In genomic region chr17:90809197-90810163, GRCm38 (mm10) we compare ENCODE assay signal across 9 mouse cellular contexts.
DNase-seq lines count a peak whose midpoint lies in the region; ATAC-seq and TF ChIP-seq lines count a peak whose summit lies in the region.
"Had no signal": no experiment of that assay in that cellular context is flagged by ENCODE, and none has a peak within 500 bp of the region (broad histone marks: within the 10 kb centered on the region; RNA-seq: fewer than 3 reads in every experiment).

No protein-coding gene starts in this region.

- ATAC-seq in forebrain, embryonic 15.5 days (replicated peaks), result peak; percentile 82
- ATAC-seq in hindbrain, embryonic 16.5 days, result peak; percentile 73
- ATAC-seq in lung, postnatal 0 days, result no peak
- ATAC-seq in activated CD4-positive, CD25-positive, alpha-beta regulatory T cell, adult 4 months, result no peak

- TF ChIP-seq EP300 in lung, postnatal 0 days (IDR thresholded peaks at IDR 0.05), result no peak

- H3K4me3 ChIP-seq in forebrain, embryonic 15.5 days, result no peak overlapping the region
- H3K4me3 ChIP-seq in hindbrain, embryonic 16.5 days (ENCODE audit: low read length), result no peak overlapping the region
- no peak overlapping the region for H3K4me3 ChIP-seq in lung, postnatal 0 days (ENCODE audit: low read depth, low read length)
- H3K4me3 ChIP-seq: heart, embryonic 13.5 days had no signal

- H3K4me2 ChIP-seq in forebrain, embryonic 15.5 days (replicated peaks), result no peak overlapping the region
- H3K4me2 ChIP-seq in hindbrain, embryonic 16.5 days (ENCODE audit: low read length), result no peak overlapping the region
- H3K4me2 ChIP-seq in lung, postnatal 0 days (replicated peaks; ENCODE audit: low read depth, low read length), result no peak overlapping the region
- H3K4me2 ChIP-seq: heart, embryonic 13.5 days had no signal

- H3K36me3 ChIP-seq in forebrain, embryonic 15.5 days, result no peaks in the 10 kb centered on the region
- no peaks in the 10 kb centered on the region for H3K36me3 ChIP-seq in hindbrain, embryonic 16.5 days (ENCODE audit: control insufficient read depth, insufficient read depth, low read length)
- H3K36me3 ChIP-seq in lung, postnatal 0 days (ENCODE audit: insufficient read depth, low read length), result no peaks in the 10 kb centered on the region
- H3K36me3 ChIP-seq: heart, embryonic 13.5 days had no signal

- H3K27ac ChIP-seq in forebrain, embryonic 15.5 days (replicated peaks), result no peak overlapping the region
- no peak overlapping the region for H3K27ac ChIP-seq in hindbrain, embryonic 16.5 days (ENCODE audit: low read depth, low read length)
- no peak overlapping the region for H3K27ac ChIP-seq in lung, postnatal 0 days (ENCODE audit: low read length)
- H3K27ac ChIP-seq: heart, embryonic 13.5 days had no signal

- peak; percentile 73 for TF ChIP-seq CTCF in lung, postnatal 0 days (IDR thresholded peaks at IDR 0.05)

- H3K27me3 ChIP-seq in forebrain, embryonic 15.5 days, result no peaks in the 10 kb centered on the region
- H3K27me3 ChIP-seq in hindbrain, embryonic 16.5 days (replicated peaks; ENCODE audit: control insufficient read depth, insufficient read depth, low read length), result no peaks in the 10 kb centered on the region
- H3K27me3 ChIP-seq in lung, postnatal 0 days (replicated peaks; ENCODE audit: insufficient read depth, low read length), result no peaks in the 10 kb centered on the region
- H3K27me3 ChIP-seq: heart, embryonic 13.5 days had no signal

- 0 out of 2 replicates have a peak, but pooled peaks cover 4% of the 10 kb centered on the region for H3K4me1 ChIP-seq in forebrain, embryonic 15.5 days
- H3K4me1 ChIP-seq in hindbrain, embryonic 16.5 days (ENCODE audit: control insufficient read depth, insufficient read depth, low read depth, low read length), result no peaks in the 10 kb centered on the region
- H3K4me1 ChIP-seq in lung, postnatal 0 days (ENCODE audit: insufficient read depth, low read depth, low read length), result no peaks in the 10 kb centered on the region
- H3K4me1 ChIP-seq: heart, embryonic 13.5 days had no signal

- WGBS in forebrain, embryonic 15.5 days, result 66% methylated on average over 8 of the region's 8 CpGs
- 65% methylated on average over 8 of the region's 8 CpGs for WGBS in hindbrain, embryonic 16.5 days
- WGBS in lung, postnatal 0 days, result 68% methylated on average over 8 of the region's 8 CpGs

- H3K9me3 ChIP-seq in forebrain, embryonic 15.5 days, result no peaks in the 10 kb centered on the region
- H3K9me3 ChIP-seq in hindbrain, embryonic 16.5 days (ENCODE audit: control insufficient read depth, low read length), result no peaks in the 10 kb centered on the region
- no peaks in the 10 kb centered on the region for H3K9me3 ChIP-seq in lung, postnatal 0 days (ENCODE audit: low read length)
- H3K9me3 ChIP-seq: heart, embryonic 13.5 days had no signal

- no peak overlapping the region for H3K9ac ChIP-seq in forebrain, embryonic 15.5 days (replicated peaks)
- H3K9ac ChIP-seq in hindbrain, embryonic 16.5 days (ENCODE audit: low read depth, low read length), result no peak overlapping the region
- H3K9ac ChIP-seq in lung, postnatal 0 days (replicated peaks; ENCODE audit: low read depth), result no peak overlapping the region
- H3K9ac ChIP-seq: heart, embryonic 13.5 days had no signal

- peak; percentile 65 for DNase-seq in R1 (ENCODE audit: low read depth, low spot score)
- DNase-seq in cerebellum, adult 11 months, result peak; percentile 70
- peak; percentile 80 to 81 for DNase-seq in layer of hippocampus, postnatal 10 days (ENCODE audit: low spot score in 2 of 2)
- peak; percentile 46 for DNase-seq in lung, postnatal 0 days (ENCODE audit: low spot score)
- DNase-seq in retina, postnatal 1 day, result peak; percentile 79

Comparison
In these comparisons a context has a peak if more than half of its experiments do, and no peak if none do; other contexts are left out.
1. ATAC-seq: peak in forebrain, embryonic 15.5 days (single experiment) and hindbrain, embryonic 16.5 days (single experiment); none in lung, postnatal 0 days (single experiment) and activated CD4-positive, CD25-positive, alpha-beta regulatory T cell, adult 4 months (single experiment).
2. Peak in every context shown above with its lines, with median percentiles within 50 percentile points of each other: DNase-seq.